ENCODE assay signal across 8 mouse cellular contexts in genomic region chr7:6397996-6398975, GRCm38 (mm10). TPM values are rescaled to one million over a fixed set of nuclear protein-coding genes. Genes with fewer than 3 reads are reported as not detected.
DNase-seq lines count a peak whose midpoint lies in the region; ATAC-seq and TF ChIP-seq lines count a peak whose summit lies in the region.

Smim17 (plus strand) TSS chr7:6398715.

- H3K27me3 ChIP-seq in hindbrain, embryonic 10.5 days (ENCODE audit: insufficient read depth, poor library complexity, severe bottlenecking): no peaks in the 10 kb centered on the region
- no peaks in the 10 kb centered on the region for H3K27me3 ChIP-seq in lung, embryonic 14.5 days (ENCODE audit: insufficient read depth, low read length)
- H3K27me3 ChIP-seq in neural tube, embryonic 15.5 days (replicated peaks): no peaks in the 10 kb centered on the region

- no peak for TF ChIP-seq CTCF in lung, embryonic 14.5 days (IDR thresholded peaks at IDR 0.05; ENCODE audit: low read depth)

- peak; percentile 70 for DNase-seq in NIH3T3 (ENCODE audit: low read depth)
- peak; percentile 76 to 83 for DNase-seq in cerebellum, adult 18-20 months
- peak; percentile 39 for DNase-seq in forelimb bud, embryonic 11.5 days (ENCODE audit: low read depth, low spot score)
- peak; percentile 66 for DNase-seq in hindbrain, embryonic 10.5 days (ENCODE audit: low spot score)
- peak; percentile 72 for DNase-seq in layer of hippocampus, adult 9-11 months
- peak; percentile 78 for DNase-seq in lung, embryonic 14.5 days
- DNase-seq in thymus, adult 18-20 months: peak; percentile 9 to 28

- peak within 1 kb of the TSS; percentile 77 for H3K27ac ChIP-seq in hindbrain, embryonic 10.5 days
- H3K27ac ChIP-seq in lung, embryonic 14.5 days (ENCODE audit: low read depth): no peak within 1 kb of the TSS
- H3K27ac ChIP-seq in neural tube, embryonic 15.5 days (replicated peaks): peak within 1 kb of the TSS; percentile 25; the same call in 1 of the 2 replicates

- peak; percentile 91 for ATAC-seq in lung, embryonic 14.5 days (ENCODE audit: insufficient read depth)
- peak; percentile 91 for ATAC-seq in neural tube, embryonic 15.5 days (ENCODE audit: low FRiP score)

- peak within 1 kb of the TSS; percentile 49 for H3K9ac ChIP-seq in lung, embryonic 14.5 days
- H3K9ac ChIP-seq in neural tube, embryonic 15.5 days (replicated peaks): peak within 1 kb of the TSS; percentile 52

- H3K36me3 ChIP-seq in hindbrain, embryonic 10.5 days: peaks cover 25% of the 10 kb centered on the region
- peaks cover 11% of the 10 kb centered on the region; the same call in 1 of the 2 replicates for H3K36me3 ChIP-seq in lung, embryonic 14.5 days (ENCODE audit: insufficient read depth)
- H3K36me3 ChIP-seq in neural tube, embryonic 15.5 days: peaks cover 28% of the 10 kb centered on the region

- peaks cover 4% of the 10 kb centered on the region; the same call in 1 of the 2 replicates for H3K9me3 ChIP-seq in hindbrain, embryonic 10.5 days
- H3K9me3 ChIP-seq in lung, embryonic 14.5 days (ENCODE audit: low read depth, low read length): no peaks in the 10 kb centered on the region
- H3K9me3 ChIP-seq in neural tube, embryonic 15.5 days (replicated peaks): no peaks in the 10 kb centered on the region

- H3K4me3 ChIP-seq in hindbrain, embryonic 10.5 days: peak within 1 kb of the TSS; percentile 58
- peak within 1 kb of the TSS; percentile 48 for H3K4me3 ChIP-seq in lung, embryonic 14.5 days (ENCODE audit: low read depth, low read length)
- H3K4me3 ChIP-seq in neural tube, embryonic 15.5 days (replicated peaks): peak within 1 kb of the TSS; percentile 54

- H3K4me2 ChIP-seq in lung, embryonic 14.5 days: peak within 1 kb of the TSS; percentile 71
- H3K4me2 ChIP-seq in neural tube, embryonic 15.5 days: peak within 1 kb of the TSS; percentile 84

- peaks cover 7% of the 10 kb centered on the region; the same call in 1 of the 2 replicates for H3K4me1 ChIP-seq in hindbrain, embryonic 10.5 days (replicated peaks)
- H3K4me1 ChIP-seq in lung, embryonic 14.5 days (ENCODE audit: insufficient read depth): no peaks in the 10 kb centered on the region
- peaks cover 13% of the 10 kb centered on the region for H3K4me1 ChIP-seq in neural tube, embryonic 15.5 days

- whole genome bisulfite sequencing in hindbrain, embryonic 10.5 days: 30% methylated on average over 25 of the region's 25 CpGs
- 25% methylated on average over 25 of the region's 25 CpGs for WGBS in lung, embryonic 14.5 days
- 28% methylated on average over 25 of the region's 25 CpGs for WGBS in neural tube, embryonic 15.5 days

RNA-seq across cellular contexts. Expression of gene Smim17, which starts in this region (rescaled TPM):
- polyA plus RNA-seq in hindbrain, embryonic 10.5 days (2016; fragmentation: Nextera tagmentation; extraction: Ambion mirVana): 0.29 and 1.2 TPM in 2 replicates
- 0.22 and 0.61 TPM in 2 replicates for polyA plus RNA-seq in lung, embryonic 14.5 days (2014; fragmentation: Nextera tagmentation; extraction: Ambion mirVana)
- 7.8 and 9.5 TPM in 2 replicates for polyA plus RNA-seq in neural tube, embryonic 15.5 days (2015; fragmentation: Nextera tagmentation; extraction: Ambion mirVana)

Comparison
In these comparisons a context has a peak if more than half of its experiments do, and no peak if none do; other contexts are left out.
1. Peak in DNase-seq, ATAC-seq, H3K4me3 ChIP-seq, H3K9ac ChIP-seq and H3K4me2 ChIP-seq in lung, embryonic 14.5 days; RNA of the gene not detected or under 1 TPM.
2. DNase-seq: peak in every context shown above with its lines; median percentile 80 in cerebellum, adult 18-20 months; 78 in lung, embryonic 14.5 days; 72 in layer of hippocampus, adult 9-11 months; 70 in NIH3T3; 66 in hindbrain, embryonic 10.5 days; 39 in forelimb bud, embryonic 11.5 days; 18 in thymus, adult 18-20 months.